Mouse (Mus musculus) adrenal gland, postnatal 4 days (tissue): ENCODE measurements around the gene Eipr1. TPM values are rescaled to one million over a fixed set of nuclear protein-coding genes. Genes with fewer than 3 reads are reported as not detected.
"Not testable (repeated sequence)": the region's sequence is repeated elsewhere in the genome, so short reads cannot be mapped to it uniquely, and the experiment has no call there.

ENCODE experiments used
- DNase-seq, 2 experiments: peaks; one replicate each; pipeline ENCODE4 v3.0.0; 2021 to 2022; ENCODE audit warnings: low spot score in 2 of 2, mixed read lengths in 2 of 2
- long read RNA-seq, 2 experiments: library from polyadenylated mRNA; stranded (forward); transcript quantifications; one replicate each; pipeline ENCODE4 v2.0.0; 2021
- total RNA-seq, 2 experiments: library from RNA; stranded (reverse); gene quantifications; 2 replicates each; pipeline ENCODE4 v1.2.3; 2021

The Eipr1 gene
- total RNA-seq = 10 to 100 TPM; 21.0 to 21.1 TPM
- long read RNA-seq, experiment 1, full-length matches to known transcripts = 28 of 33 reads
- long read RNA-seq, experiment 1, partial matches to known transcripts = 0 of 33 reads
- long read RNA-seq, experiment 1, other reads (novel, unspliced or antisense) = 5 of 33 reads
- long read RNA-seq, experiment 2, full-length matches to known transcripts = 34 of 45 reads
- long read RNA-seq, experiment 2, partial matches to known transcripts = 6 of 45 reads
- long read RNA-seq, experiment 2, other reads (novel, unspliced or antisense) = 5 of 45 reads

DNA sequence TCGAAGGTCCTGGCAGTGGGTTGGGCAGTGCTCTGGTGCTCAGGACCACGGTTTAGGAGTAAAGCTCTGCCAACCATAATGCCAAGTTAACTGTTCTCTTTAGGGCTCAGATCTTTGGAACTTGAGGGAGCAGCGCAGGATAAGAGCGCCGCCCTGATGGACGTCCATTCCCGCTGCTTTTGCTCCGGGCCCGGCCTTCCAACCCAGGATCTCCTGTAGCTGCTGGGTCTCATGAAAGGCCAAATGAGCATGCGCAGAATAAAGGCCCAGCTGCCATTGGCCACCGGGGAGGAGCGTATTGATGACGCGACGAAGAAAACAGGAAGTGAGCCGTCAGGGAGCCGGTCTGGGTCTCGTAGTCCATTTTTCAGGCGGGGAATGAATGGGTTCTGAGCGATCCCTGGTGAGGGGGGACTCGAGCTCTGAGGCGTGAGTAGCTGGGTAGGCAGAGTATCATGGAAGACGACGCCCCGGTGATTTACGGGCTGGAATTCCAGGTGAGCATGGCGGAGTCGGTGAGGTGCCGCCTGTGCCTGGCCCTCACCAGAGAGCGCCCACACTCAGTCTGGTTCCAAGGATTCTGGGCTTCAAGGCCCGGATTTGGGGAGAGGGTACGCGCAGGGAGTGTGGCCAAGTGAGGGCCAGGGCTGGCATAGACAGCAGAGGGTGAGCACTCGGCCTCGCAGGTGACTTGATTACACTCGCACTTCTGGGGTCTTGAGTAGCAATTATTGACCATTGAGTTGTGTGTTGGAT is at the start of gene Eipr1:
Eipr1 (plus strand) TSS at position 296 of the 756 bp plus-strand sequence.
- peak; percentile 43 to 79 for DNase-seq

DNA sequence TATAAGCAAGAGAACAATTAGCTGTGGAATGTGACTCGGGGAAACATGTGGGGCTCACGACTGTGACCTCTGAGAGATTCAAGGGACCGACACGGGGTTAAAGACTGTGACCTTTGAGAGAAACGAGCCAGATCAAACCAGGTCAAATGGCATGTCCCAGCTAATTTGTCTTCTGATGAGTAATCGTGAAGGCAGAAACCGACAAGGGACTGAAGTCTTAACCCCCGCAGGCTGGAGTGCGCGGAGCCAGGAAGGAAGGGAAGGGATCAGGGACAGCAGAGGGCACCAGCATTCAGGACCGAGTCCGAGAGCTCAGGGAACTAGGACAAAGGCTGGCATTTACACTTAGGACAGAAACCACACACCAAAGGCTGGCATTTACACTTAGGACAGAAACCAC is 47.2 kb upstream of the Eipr1 start:
- no peak for DNase-seq

DNA sequence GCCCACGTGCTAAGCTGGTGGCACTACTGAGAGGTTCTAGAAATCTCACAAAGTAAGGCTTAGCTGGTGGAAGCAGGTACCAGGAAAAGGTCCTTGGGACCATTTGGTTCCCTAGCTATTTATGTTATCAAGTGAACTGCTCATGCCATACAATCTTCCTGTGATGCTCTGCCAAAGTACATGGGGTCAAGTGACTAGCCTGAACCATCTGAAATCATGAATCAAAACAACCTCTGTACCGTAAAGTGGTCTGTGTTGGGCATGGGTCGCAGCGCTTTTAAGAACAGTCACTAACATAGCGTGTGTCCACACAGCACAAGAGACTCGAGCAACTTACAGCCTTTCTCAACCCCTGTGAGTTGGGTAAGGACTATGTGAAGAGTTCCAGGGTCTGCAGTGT is 46.4 kb upstream of the Eipr1 start:
- no peak for DNase-seq

DNA sequence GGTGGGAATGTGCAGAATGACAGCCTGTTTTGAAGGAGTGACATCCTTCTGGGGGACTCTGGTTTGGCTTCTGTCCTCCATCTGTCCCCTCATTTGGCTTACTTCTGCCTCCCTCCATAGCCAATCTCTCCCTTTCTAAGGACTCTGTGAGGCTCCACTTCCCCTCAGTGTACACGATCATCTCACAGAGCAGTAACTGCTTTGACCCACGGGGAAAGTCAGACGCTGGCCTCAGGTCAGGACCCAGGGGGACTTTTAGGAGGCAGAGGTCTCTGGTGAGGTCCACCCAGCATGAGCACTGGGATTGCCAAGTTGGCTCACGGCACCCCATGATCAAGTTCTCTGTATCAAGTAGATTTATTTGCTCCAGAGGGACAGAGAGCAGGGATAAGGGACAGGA is 43.4 kb upstream of the Eipr1 start:
- DNase-seq = no peak

DNA sequence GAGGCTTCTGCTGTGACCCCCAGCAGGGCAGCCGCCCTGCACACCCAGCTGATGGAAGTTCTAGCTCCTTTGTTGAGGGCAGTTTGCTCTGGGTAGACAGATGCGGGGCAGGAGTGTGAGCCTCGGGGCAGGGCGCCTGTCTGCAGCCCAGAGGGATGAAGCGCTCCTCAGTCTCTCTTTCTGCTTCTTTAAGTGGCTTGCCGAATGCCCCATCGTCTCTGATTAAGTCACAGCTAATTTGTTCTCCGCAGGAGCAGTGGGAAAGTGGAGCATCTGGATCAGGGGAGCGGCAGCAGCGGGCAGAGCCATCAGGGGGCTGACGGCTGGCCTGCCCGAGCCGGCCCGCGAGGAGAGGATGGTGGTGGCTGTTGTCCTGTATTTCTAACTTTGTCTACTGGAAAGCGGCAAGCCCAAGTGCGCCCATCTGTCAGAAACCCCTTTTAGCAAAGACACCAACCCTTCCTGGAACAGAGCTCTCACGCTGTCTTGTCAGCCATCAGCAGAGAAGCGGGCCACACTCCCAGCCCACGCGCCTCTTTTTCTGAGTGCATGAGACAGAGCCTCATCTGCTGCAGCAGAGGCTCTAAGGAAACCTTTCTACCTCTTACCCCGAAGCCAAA is 40.9 kb upstream of the Eipr1 start:
- no peak for DNase-seq

DNA sequence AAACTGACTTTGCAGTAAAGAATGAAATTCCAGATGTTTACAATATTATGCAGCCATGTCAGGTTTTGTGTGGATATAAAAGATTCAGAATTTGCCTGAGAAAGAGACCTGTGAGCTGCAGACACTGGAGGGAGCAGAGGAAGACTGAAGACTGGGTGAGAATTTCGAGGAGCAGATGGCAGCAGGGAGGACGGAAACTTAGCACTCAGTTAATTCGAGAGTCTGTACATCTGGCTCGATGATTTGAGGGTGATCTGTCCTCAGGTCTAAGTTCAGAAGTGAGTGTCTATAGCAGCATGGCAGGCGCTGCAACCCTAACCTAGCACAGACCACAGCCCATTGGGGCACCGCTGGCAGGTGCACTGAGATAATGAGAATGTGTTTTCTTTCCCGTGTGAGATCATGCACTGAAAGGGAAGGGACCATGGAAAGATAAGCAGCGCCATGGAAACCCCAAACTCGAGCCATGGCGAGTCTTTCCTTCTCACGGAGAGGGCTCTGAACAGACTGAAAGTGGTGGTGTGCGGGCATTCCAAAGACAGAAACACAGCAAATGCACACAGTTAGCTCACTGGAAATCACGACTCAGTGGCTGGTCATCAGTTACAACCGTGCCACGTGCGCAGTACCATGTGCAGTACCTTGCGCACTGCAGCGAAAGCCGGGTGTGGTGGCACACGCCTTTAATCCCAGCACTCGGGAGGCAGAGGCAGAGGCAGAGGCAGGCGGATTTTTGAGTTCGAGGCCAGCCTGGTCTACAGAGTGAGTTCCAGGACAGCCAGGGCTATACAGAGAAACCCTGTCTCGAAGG is 36.6 kb upstream of the Eipr1 start:
- no peak for DNase-seq

DNA sequence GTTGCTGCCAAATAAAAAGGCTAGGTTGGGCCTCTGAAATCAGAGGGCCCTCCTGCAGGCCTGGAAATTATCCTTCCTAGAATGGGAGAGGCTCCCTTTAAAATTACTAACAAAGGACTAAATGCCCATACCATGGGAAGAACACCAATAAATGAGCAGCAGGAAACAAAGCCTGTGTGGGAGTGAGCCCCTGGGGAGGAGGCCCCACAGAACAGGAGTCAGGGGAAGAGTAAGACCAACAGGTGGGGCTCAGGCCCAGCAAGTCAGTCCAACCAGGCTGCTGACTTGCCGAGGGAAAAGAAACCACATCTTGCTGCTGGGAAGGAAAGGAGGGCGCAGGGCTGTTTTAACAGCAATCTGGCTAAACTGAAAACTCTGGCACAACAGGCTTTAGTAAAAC is 34.5 kb upstream of the Eipr1 start:
- no peak for DNase-seq

DNA sequence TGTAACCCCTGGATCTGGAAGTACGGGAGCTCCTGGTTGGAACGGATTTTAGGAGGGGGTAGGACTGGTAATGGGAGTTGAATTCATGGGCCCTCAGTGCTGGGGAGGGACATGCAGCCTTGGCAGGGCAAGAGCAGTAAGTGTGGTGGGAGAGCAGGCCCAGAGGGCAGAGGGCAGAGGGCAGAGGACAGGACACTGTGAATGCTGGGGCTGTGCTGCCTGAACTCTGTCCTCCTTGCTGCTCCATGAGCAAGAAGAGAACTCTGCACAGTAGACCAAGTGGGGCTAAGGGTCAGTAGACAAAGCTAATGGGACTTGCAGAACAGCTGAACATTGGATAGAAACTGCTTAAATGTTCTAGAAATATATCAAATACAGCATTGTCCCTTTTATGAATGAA is 33.5 kb upstream of the Eipr1 start:
- DNase-seq = no peak

DNA sequence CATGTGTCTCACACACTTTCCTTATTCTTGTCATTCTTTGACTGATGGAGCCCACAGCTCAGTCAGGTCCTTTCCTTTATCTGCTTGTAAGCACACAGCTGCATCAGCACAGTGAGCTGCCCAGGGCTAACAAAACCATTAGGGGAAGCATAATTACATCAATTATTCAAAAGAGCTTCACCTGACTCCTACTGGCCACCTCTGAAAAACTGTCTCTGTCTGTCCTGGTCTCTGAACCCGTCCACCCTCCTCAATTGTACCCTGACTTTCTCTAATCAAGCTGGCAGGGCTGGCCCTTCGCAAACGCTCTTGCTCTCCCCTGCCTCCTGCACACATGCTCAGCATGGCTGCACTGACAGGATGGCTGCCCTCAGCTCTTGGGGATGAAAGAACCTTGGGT is 27.2 kb upstream of the Eipr1 start:
- DNase-seq = no peak

DNA sequence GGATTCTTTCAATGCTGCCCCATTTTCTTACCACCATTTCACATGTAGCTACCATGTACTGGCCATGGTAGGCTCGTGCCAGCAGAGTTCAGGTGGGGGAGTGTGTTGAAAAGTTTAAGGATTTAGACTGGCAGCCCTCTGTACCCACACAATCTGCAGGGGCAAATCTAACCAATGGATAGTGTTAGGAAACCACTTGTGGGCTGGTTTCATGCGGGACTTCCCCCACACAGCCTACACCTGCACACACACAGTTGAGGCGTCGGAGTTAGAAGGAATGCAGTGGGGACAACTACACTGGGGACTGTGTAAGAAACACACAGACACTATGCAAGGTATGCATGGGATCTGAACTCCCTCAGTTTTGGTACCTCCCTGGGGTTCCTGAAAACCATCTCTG is 25.4 kb upstream of the Eipr1 start:
- DNase-seq = no peak

DNA sequence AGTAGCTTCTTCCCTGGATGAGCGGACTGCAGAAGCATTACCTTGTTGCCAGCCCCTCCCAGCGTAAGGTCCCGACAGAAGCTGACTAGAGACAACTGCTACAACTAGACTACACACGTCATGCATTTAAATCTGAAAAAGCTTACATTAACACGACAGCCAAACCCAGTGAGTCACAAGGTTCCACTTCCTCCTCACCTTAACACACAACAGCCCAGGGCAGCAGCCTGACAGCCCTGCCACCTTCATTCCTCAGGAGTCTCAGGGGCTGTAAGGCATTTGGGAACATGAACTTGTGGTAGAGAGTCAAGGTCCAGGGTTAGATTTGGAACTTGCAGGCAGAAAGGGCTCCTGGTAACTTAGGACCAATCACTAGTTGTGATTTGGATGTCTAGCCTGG is 24.5 kb upstream of the Eipr1 start:
- no peak for DNase-seq

DNA sequence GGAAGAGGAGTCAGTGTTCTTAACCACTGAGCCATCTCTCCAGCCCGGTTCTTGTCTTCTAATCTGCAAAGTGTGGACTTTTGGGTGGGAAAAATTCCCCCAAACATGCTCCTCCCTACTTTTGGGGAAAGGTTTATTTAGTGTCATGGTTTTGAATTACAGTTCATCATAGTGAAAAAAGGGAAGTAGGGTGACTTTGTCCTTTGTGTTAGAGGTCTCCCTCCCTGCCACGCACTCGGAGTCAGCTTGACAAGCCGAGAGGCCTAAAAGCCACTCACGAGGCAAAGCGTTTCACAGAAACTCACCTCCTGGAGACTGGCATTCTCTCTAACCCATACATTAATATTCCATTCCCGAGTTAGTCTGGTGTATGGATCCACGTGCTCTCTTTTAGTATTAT is 19.0 kb upstream of the Eipr1 start:
- DNase-seq = no peak

DNA sequence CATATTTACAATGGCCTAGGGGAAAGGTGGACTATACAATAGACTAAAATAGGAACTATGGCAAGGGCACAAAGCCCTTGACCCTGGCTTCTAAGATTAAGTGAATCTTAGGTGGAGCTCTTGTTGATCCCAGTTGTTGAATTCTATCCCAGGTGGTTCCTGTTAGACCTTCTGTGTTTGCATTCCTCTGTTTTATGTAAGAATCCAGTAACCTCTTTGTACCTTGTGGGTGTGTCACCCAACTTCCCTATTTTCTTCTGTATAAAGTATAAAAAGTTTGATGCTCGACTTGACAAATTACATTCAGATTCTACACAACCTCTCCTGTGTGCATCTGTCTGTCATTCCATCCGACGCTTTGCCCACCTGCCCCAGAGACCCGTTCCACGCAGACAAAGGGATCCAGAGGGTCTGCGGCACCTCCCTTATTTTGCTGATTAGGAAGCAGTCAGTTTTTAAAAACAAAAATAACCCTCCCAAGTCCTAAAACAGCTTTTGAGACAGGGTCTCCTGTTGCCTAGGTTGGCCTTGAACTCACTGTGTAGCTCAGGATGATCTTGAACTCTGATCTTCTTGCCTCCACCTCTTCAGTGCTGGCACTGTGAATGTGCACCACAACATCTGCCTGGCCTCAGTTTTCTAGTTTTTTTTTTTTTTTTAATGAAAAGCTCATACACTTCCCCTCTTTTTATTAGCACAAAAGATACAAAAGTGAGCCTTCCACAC is 17.9 kb upstream of the Eipr1 start:
- not testable (repeated sequence) for DNase-seq

DNA sequence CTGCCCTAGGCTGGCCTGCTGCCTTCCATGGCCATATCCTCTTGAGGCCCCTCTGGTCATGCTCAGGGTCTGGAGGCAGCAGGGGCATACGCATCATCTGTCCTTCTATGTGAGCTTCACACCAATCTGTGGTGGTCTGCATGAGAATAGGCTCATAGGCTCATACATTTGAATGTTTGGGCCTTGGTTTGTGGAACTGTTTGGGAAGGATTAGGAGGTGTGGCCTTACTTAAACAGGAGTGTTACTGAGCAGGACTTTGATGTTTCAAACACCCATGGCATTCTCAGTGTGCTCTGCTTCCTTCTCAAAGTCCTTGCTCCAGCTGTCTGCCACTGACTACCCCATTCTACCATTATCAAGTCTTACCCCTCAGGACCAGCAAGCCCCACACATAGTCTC is 17.3 kb upstream of the Eipr1 start:
- DNase-seq = no peak

DNA sequence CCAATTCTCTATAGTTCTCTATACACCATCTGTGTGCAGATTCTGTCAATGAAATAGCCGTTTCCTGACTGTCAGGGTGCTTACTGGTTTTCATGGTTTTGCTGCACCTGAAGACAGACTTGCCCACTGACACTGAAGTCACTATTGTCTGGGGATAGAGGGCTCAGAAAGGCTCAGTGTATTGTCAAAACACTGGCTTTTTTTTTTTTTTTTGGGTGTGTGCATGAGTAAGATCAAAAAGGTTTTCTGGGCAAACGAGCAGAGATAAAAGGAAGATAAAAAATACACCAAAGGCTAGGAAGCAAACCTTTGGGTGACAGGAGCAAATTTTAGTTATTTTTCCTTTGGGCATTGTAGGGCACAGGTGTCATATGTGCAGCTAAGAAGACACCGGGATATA is 16.3 kb upstream of the Eipr1 start:
- no peak for DNase-seq

DNA sequence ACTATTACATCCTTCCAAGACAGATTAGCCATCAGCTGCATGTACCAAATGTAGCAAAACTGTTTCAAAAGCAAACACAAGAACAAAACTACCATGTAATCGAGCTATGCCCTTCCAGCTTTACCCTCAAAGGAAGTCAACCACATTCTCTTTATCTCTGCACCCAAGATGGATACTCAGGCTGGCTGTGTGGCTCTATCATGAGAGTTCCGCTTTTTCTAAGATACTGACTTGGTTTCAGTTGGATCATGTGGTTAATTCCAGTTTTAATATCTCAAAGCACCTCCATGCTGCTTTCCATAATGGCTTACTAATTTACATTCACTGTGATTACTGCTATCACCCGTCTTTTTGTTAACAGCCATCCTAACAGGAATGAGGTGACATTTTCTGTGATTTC is 8.3 kb upstream of the Eipr1 start:
- DNase-seq = no peak

DNA sequence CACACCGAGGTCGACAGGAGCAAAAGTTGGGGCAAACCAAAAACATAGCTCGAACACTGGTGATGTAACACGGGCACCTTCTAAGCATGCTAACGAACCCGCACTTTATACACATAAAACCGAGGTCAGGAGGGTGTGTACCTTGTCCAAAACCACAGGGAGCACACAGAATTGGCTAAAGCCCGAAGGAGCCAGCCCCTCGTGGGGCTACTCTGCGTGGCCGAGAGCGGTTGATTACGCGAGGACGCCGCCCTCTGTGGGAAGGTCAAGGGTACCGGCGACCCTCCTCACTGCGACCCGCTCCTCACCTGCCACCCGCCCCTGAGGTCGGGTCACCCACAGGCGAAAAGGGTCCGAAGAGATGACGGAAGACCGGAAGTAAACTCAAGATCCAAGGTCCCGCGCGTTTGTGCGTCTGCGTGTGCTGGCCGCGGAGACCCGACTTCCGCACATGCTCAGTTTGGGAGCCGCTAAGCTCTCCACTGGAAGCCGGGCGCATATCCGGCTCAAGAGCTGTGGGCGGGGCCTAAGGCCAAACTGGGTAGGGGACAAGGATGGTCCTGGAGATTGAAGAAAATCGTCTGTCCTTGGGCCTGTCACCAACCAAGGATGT is 1.5 kb upstream of the Eipr1 start, which contains the start of gene Trappc12:
Trappc12 (minus strand) TSS at position 452 of the 613 bp plus-strand sequence.
- peak; percentile 22 to 76 for DNase-seq

DNA sequence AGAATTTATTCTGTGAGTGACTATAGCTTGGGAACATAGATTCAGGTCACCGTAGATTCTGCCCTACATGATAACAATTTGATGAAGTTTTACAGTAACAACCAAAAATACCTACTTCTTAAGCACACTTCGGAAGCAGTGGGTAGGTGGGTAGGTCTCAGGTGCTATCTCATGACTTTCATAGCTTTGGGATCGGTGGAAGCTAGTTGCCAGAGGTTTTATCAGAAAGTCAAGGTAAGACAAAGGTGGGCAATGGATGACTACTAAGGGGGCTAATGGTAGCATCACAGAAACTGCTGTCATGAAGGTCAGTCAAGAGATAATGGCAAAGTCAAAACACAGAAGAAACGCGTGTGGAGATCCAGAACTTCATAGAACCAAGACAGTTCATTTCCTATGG is 727 bp upstream of the Eipr1 start:
- no peak for DNase-seq

DNA sequence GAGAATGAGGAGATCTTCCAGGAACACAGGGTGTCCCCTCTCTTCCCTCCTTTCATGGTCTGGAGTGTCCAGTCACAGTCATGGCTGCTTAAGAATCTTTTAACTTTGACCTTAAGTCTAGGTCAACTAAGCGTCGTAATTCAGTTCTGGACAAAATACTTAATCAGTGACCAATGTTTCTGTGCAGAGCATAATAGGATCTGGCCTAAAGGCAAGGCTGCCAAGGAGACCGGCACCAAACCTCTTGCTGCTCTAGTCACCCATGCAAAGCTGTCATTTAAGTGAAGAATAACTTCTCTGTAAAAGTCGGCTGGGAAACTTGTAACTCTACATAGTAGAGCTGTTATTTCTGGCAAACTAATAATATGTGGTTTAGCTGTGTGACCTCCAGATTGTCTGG is 4.4 kb downstream of the Eipr1 start:
- no peak for DNase-seq

DNA sequence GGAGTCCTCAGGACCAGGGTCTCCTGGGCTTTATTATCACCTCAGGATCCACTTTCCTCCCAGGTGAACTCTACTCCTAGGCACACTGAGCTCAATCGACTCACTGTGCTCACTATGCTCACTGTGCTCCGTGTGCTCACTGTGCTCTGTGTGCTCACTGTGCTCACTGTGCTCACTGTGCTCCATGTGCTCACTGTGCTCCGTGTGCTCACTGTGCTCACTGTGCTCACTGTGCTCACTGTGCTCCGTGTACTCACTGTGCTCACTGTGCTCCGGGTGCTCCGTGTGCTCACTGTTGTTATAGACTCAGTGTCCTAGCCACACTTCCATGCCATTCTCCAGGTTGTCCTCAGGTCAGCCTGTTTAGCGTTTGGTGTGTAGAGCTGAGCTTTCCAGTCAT is 18.4 kb downstream of the Eipr1 start:
- DNase-seq = no peak
